Mouse (Mus musculus): Measurements from ENCODE around the gene Gm20517. TPM values are rescaled to one million over a fixed set of nuclear protein-coding genes. Genes with fewer than 3 reads are reported as not detected.

The Gm20517 gene
- polyA plus RNA-seq, 1 experiment: 0.64 TPM

DNA sequence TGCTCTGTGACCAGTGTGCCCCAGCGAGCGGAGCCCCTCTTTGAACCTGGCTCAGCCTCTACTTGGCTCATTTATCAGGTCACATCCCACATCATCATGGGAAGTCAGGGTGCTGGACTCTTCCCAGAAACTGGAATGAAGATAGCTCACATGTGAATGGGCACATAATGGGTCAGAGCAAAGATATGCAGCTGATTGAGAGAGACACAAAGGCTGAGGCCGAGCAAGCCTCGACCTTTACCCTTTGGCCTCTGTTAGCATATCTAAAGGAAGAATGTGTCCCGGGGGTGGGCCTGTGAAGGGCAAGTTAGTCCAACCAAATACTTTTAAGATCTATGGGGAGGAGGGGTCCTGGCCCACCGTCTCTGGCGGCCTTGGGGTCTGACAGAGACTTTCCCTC is 39.8 kb upstream of the Gm20517 start:
- Histone ChIP-seq H3K36me3 (ENCODE audit: control insufficient read depth, insufficient read depth, low read length) (no peaks in the 10 kb centered on the region), H3K27ac (ENCODE audit: insufficient read depth, low read depth, low read length) (no peak overlapping the region), H3K4me1 (ENCODE audit: control insufficient read depth, insufficient read depth, low read length) (no peaks in the 10 kb centered on the region), H3K27me3 (replicated peaks; ENCODE audit: control insufficient read depth, insufficient read depth, low read length) (no peaks in the 10 kb centered on the region), H3K4me3 (ENCODE audit: insufficient read depth, low read depth, low read length) (no peak overlapping the region)
- DNase-seq: no peak
- WGBS: 60% methylated on average over 7 of the region's 7 CpGs
- TF ChIP-seq CTCF (conservative IDR thresholded peaks at IDR 0.05; ENCODE audit: insufficient read depth, insufficient read length, low read depth, low read length) (no peak), POLR2A (IDR thresholded peaks at IDR 0.05; ENCODE audit: low read depth, low read length) (no peak)

- Histone ChIP-seq H3K4me3 (ENCODE audit: insufficient read depth, low read depth, low read length) (no peak overlapping the region), H3K27ac (ENCODE audit: insufficient read depth, low read depth, low read length) (no peak overlapping the region), H3K36me3 (ENCODE audit: control insufficient read depth, insufficient read depth, low read length) (no peaks in the 10 kb centered on the region), H3K4me1 (ENCODE audit: control insufficient read depth, insufficient read depth, low read length) (no peaks in the 10 kb centered on the region), H3K27me3 (replicated peaks; ENCODE audit: control insufficient read depth, insufficient read depth, low read length) (no peaks in the 10 kb centered on the region)
- TF ChIP-seq CTCF (conservative IDR thresholded peaks at IDR 0.05; ENCODE audit: insufficient read depth, insufficient read length, low read depth, low read length) (no peak), POLR2A (IDR thresholded peaks at IDR 0.05; ENCODE audit: low read depth, low read length) (no peak)
- DNase-seq: no peak
These were observed 39.0 kb upstream of the Gm20517 start for GRCm38 (mm10) chr17:47572436-47572835.

GRCm38 (mm10) chr17:47574028-47574427 is 37.4 kb upstream of the Gm20517 start:
- TF ChIP-seq CTCF (conservative IDR thresholded peaks at IDR 0.05; ENCODE audit: insufficient read depth, insufficient read length, low read depth, low read length): no peak
- TF ChIP-seq POLR2A (IDR thresholded peaks at IDR 0.05; ENCODE audit: low read depth, low read length): no peak
- H3K4me3 ChIP-seq (ENCODE audit: insufficient read depth, low read depth, low read length): no peak overlapping the region
- WGBS: 79% methylated on average over 8 of the region's 8 CpGs
- no peaks in the 10 kb centered on the region for H3K36me3 ChIP-seq (ENCODE audit: control insufficient read depth, insufficient read depth, low read length)
- no peak for DNase-seq
- H3K27ac ChIP-seq (ENCODE audit: insufficient read depth, low read depth, low read length): no peak overlapping the region
- H3K4me1 ChIP-seq (ENCODE audit: control insufficient read depth, insufficient read depth, low read length): no peaks in the 10 kb centered on the region
- H3K27me3 ChIP-seq (replicated peaks; ENCODE audit: control insufficient read depth, insufficient read depth, low read length): no peaks in the 10 kb centered on the region

DNA sequence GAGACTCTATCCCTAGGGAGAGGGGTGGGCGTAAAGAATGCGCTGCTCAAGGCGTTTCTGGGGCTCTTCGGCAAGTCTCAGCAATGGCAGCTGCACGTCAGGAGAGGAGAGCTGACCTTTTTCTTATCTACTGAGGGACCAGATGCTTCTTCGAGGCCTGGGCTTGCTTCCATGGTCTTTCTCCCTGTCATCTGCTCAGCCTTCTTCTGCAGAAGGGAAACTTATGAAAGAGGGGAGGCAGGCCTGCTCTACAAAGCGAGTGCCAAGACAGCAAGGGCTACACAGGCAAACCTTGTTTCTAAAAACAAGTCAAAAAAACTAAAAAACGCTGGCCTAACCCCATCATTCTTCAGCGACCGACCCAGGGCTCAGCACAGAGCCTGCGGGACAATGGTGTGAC is 36.6 kb upstream of the Gm20517 start:
- Histone ChIP-seq H3K4me3 (ENCODE audit: insufficient read depth, low read depth, low read length) (no peak overlapping the region), H3K27me3 (replicated peaks; ENCODE audit: control insufficient read depth, insufficient read depth, low read length) (no peaks in the 10 kb centered on the region), H3K4me1 (ENCODE audit: control insufficient read depth, insufficient read depth, low read length) (no peaks in the 10 kb centered on the region), H3K27ac (ENCODE audit: insufficient read depth, low read depth, low read length) (no peak overlapping the region), H3K36me3 (ENCODE audit: control insufficient read depth, insufficient read depth, low read length) (no peaks in the 10 kb centered on the region)
- 82% methylated on average over 11 of the region's 11 CpGs for WGBS
- DNase-seq: no peak
- TF ChIP-seq POLR2A (IDR thresholded peaks at IDR 0.05; ENCODE audit: low read depth, low read length) (no peak), CTCF (conservative IDR thresholded peaks at IDR 0.05; ENCODE audit: insufficient read depth, insufficient read length, low read depth, low read length) (no peak)

- no peak for DNase-seq
- 88% methylated on average over 6 of the region's 6 CpGs for WGBS
- Histone ChIP-seq H3K4me1 (ENCODE audit: control insufficient read depth, insufficient read depth, low read length) (no peaks in the 10 kb centered on the region), H3K36me3 (ENCODE audit: control insufficient read depth, insufficient read depth, low read length) (no peaks in the 10 kb centered on the region), H3K4me3 (ENCODE audit: insufficient read depth, low read depth, low read length) (no peak overlapping the region), H3K27ac (ENCODE audit: insufficient read depth, low read depth, low read length) (no peak overlapping the region), H3K27me3 (replicated peaks; ENCODE audit: control insufficient read depth, insufficient read depth, low read length) (no peaks in the 10 kb centered on the region)
- TF ChIP-seq POLR2A (IDR thresholded peaks at IDR 0.05; ENCODE audit: low read depth, low read length) (no peak), CTCF (conservative IDR thresholded peaks at IDR 0.05; ENCODE audit: insufficient read depth, insufficient read length, low read depth, low read length) (no peak)
These were observed 32.7 kb upstream of the Gm20517 start for GRCm38 (mm10) chr17:47578655-47579054.

GRCm38 (mm10) chr17:47580962-47581361 is 30.4 kb upstream of the Gm20517 start:
- no peak overlapping the region for H3K4me3 ChIP-seq (ENCODE audit: insufficient read depth, low read depth, low read length)
- 87% methylated on average over 4 of the region's 4 CpGs for WGBS
- TF ChIP-seq POLR2A (IDR thresholded peaks at IDR 0.05; ENCODE audit: low read depth, low read length) (no peak), CTCF (conservative IDR thresholded peaks at IDR 0.05; ENCODE audit: insufficient read depth, insufficient read length, low read depth, low read length) (no peak)
- no peaks in the 10 kb centered on the region for H3K4me1 ChIP-seq (ENCODE audit: control insufficient read depth, insufficient read depth, low read length)
- H3K27me3 ChIP-seq (replicated peaks; ENCODE audit: control insufficient read depth, insufficient read depth, low read length): no peaks in the 10 kb centered on the region
- no peaks in the 10 kb centered on the region for H3K36me3 ChIP-seq (ENCODE audit: control insufficient read depth, insufficient read depth, low read length)
- no peak overlapping the region for H3K27ac ChIP-seq (ENCODE audit: insufficient read depth, low read depth, low read length)
- no peak for DNase-seq

GRCm38 (mm10) chr17:47588517-47588916 is 22.9 kb upstream of the Gm20517 start:
- 64% methylated on average over 8 of the region's 8 CpGs for WGBS
- Histone ChIP-seq H3K27me3 (replicated peaks; ENCODE audit: control insufficient read depth, insufficient read depth, low read length) (no peaks in the 10 kb centered on the region), H3K27ac (ENCODE audit: insufficient read depth, low read depth, low read length) (no peak overlapping the region), H3K4me1 (ENCODE audit: control insufficient read depth, insufficient read depth, low read length) (peaks cover 3% of the 10 kb centered on the region; the same call in 1 of the 2 replicates), H3K4me3 (ENCODE audit: insufficient read depth, low read depth, low read length) (no peak overlapping the region), H3K36me3 (ENCODE audit: control insufficient read depth, insufficient read depth, low read length) (no peaks in the 10 kb centered on the region)
- no peak for DNase-seq
- TF ChIP-seq POLR2A (IDR thresholded peaks at IDR 0.05; ENCODE audit: low read depth, low read length) (no peak), CTCF (conservative IDR thresholded peaks at IDR 0.05; ENCODE audit: insufficient read depth, insufficient read length, low read depth, low read length) (no peak)

- Histone ChIP-seq H3K27me3 (replicated peaks; ENCODE audit: control insufficient read depth, insufficient read depth, low read length) (no peaks in the 10 kb centered on the region), H3K36me3 (ENCODE audit: control insufficient read depth, insufficient read depth, low read length) (no peaks in the 10 kb centered on the region), H3K4me1 (ENCODE audit: control insufficient read depth, insufficient read depth, low read length) (peaks cover 11% of the 10 kb centered on the region), H3K4me3 (ENCODE audit: insufficient read depth, low read depth, low read length) (no peak overlapping the region), H3K27ac (ENCODE audit: insufficient read depth, low read depth, low read length) (no peak overlapping the region)
- WGBS: 74% methylated on average over 3 of the region's 3 CpGs
- TF ChIP-seq POLR2A (IDR thresholded peaks at IDR 0.05; ENCODE audit: low read depth, low read length) (no peak), CTCF (conservative IDR thresholded peaks at IDR 0.05; ENCODE audit: insufficient read depth, insufficient read length, low read depth, low read length) (no peak)
- DNase-seq: no peak
These were observed 20.3 kb upstream of the Gm20517 start for GRCm38 (mm10) chr17:47591073-47591472.
